Mouse (Mus musculus): ENCODE measurements at regions not wholly inside any gene's neighbourhood (a gene's known extent, or its start where the extent isn't known, plus 50 kb on each side); places are given as distances from the start of the nearest gene placed in this dataset.
"Not testable (repeated sequence)": the region's sequence is repeated elsewhere in the genome, so short reads cannot be mapped to it uniquely, and the experiment has no call there.

GRCm38 (mm10) chr12:90664436-90664835, 73.8 kb downstream of the Dio2 start:
- DNase-seq (ENCODE audit: low read depth, low spot score): no peak

DNA sequence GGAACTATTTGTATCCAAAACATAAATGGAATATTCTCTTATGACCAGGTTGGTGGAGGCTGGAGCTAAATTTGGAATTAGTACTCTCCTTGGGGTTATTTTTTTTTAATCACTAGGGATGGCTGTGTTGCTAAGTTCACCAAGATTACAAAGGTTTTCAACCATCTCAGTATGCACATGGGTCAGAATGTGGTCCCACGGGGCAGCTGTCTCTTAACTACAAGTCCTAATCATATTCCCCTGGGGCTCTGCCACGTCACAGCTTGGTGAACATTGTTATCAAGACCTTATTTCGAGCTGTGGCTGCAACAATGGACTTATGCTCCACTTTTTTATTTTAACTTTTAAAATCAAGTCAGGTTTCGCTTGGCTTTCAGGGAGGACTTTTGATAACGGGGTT, 92.8 kb downstream of the Dio2 start:
- no peak for DNase-seq (ENCODE audit: low read depth, low spot score)

- no peak for DNase-seq (ENCODE audit: low read depth, low spot score)
These were observed 94.3 kb downstream of the Dio2 start for GRCm38 (mm10) chr12:90643891-90644290.

DNA sequence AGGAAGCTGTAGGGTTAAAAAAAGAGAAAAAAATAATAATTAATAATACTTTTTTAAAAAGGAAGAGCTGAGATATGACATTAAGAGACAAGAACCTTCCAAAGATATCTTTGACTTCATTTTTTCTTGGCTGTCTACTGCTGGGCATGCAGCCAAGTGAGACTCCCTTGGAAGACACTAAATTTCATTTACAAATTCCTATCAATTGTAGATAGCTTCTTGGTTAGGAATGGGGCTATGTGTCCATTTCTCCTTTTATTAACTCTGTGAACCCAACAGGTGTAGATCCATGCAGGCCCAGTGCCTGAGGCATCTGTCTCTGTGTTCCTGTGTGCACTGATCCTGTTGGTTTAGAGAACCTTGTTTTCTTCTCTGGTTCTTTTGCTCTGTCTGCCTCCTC, 113.4 kb downstream of the Dio2 start:
- no peak for DNase-seq (ENCODE audit: low read depth, low spot score)

DNA sequence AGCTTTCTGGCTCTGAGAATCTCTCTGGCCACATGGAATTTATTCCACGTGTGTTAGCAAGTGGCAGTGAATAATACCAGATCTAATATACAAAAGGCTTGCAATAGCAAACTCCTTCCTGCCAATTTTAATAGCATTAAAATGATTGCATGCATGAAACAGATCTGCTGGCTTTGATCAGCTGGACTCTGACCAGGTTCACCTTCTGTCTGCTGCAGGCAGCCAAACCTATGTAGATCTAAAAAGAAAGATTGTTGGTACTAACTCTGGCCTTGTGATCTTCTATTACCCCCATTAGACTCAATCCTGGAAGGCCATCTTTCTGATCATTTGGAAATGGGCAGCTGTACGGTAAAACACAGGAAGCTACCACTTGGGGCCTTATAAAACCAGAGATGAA, 114.8 kb downstream of the Dio2 start:
- DNase-seq (ENCODE audit: low read depth, low spot score): no peak

DNA sequence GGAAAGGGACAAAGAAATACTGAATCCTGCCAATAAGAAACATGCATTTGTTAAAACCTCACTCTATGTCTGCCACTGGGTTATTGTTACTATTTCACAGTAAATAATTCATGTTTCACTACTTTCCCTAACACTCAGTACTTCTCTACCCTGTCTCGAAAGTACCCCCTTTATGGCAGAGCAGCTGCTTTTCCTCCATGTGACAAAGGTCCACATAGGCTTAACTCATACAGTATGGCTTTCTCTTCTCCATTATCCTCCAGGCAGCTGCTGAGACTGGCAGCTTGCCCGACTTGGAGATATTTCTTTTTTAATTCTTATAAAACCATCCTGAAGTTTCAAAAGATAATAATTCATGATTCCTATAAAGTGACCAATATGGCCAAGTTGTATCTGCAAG, 129.4 kb downstream of the Dio2 start:
- DNase-seq (ENCODE audit: low read depth, low spot score): no peak

GRCm38 (mm10) chr12:90607894-90608293, 130.3 kb downstream of the Dio2 start:
- DNase-seq (ENCODE audit: low read depth, low spot score): no peak

DNA sequence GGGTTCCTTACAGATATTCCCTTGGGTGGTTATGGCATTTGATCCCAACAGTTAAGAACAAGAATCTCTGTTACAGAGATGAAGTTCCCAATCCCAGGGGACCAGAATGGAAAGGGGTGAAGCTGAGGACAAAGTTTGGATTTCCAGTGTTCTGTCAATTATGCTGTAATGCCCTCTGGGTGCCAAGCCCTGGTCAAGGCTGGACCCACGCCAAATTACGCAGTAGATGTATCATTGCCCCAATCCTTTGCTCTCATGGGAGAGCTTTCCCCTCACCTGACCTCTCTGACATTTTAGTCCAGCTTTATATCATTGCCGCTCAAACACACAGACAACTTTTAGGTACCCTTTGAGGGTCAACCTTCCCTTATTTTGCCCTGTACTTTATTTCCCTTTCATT, 158.2 kb downstream of the Dio2 start:
- no peak for DNase-seq (ENCODE audit: low read depth, low spot score)

DNA sequence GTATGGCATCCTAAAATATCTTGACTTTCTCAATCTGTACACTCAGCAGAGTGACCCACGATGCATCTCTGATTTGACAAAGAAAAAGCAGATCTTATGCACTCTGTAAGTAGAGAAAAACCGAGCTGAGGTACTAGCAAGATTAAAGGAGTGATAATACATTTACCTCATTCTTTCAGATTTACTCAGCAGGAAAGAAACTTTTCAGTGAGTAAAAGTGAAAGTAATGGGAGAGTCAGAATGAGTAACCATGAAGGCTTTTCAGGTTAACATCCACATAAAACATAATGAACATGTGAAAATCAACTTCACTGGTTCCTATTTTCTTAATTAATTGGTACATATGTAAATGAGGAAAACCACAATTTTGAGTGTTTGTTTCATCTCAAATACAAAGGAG, 162.1 kb downstream of the Dio2 start:
- DNase-seq (ENCODE audit: low read depth, low spot score): no peak

GRCm38 (mm10) chr12:90571907-90572306, 166.3 kb downstream of the Dio2 start:
- DNase-seq (ENCODE audit: low read depth, low spot score): no peak

DNA sequence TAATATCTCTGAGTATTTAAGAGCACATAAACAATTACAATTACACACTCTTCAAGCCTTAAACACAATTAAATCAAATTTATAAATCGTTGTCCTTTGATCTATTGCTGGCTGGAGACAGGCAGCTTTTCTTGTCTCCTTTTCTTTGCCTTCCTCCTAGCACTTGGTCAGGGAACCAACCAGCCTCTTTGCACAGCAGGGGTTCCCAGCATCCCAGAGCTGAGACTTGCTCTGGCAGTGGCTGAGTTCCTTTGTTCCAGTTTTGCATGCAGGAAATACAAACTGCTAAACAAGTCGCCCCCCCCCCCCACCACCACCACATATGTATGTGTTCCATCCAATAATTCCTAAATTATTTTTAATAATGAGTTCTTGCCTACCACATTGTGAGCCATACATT, 166.7 kb downstream of the Dio2 start:
- DNase-seq (ENCODE audit: low read depth, low spot score): peak; percentile 43

GRCm38 (mm10) chr12:90566349-90566748, 171.9 kb downstream of the Dio2 start:
- DNase-seq (ENCODE audit: low read depth, low spot score): peak; percentile 27

DNA sequence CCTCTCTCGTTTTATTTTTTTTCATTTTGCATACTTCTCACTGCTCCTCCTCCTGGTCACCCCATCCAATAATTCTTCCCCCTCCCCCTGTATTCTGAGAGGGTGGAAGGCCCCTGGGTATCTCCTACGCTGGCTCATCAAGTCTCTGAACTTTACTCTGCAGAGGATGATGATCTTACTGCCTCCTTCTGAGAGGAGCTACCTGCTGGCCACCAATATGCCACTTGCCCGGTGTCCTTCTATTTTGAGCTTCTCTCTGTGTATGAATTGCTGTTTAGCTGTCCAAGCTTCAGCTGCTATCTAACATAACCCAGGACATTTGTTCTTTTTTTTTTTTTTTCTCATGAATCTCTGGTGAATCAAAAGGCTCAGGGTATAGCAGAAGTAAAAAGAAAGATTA, 173.2 kb downstream of the Dio2 start:
- DNase-seq (ENCODE audit: low read depth, low spot score): no peak

- DNase-seq (ENCODE audit: low read depth, low spot score): not testable (repeated sequence)
These were observed 173.6 kb downstream of the Dio2 start for GRCm38 (mm10) chr12:90564594-90564993.

DNA sequence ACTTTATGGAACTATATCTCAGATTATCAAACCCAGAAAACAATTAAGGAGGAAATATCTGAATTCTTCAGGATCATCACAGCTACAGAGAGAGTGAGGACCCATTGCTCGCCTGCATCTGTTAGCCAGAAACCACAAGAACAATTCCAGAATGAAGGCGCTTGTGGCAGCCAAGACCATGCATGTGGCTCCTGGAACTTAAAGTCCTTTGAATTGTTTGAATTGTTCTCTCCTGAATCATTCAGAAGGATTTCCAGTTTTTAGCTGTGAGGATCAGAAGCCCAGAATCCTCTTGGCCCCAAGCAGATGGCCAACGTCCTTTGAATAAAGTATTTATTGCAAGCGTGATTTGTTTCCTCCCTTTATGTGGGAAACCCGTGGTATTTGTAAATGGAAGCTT, 195.9 kb downstream of the Dio2 start:
- no peak for DNase-seq (ENCODE audit: low read depth, low spot score)

Data from ZHBTc4 (cell line).